Mouse (Mus musculus) liver, postnatal 0 days (tissue): Measurements from ENCODE around the gene Fgf9. TPM values are rescaled to one million over a fixed set of nuclear protein-coding genes. Genes with fewer than 3 reads are reported as not detected.

Experiments used
- ATAC-seq: fragments of 200-750 bp; cut with Nextera tagmentation; 2 replicates; pipeline ENCODE4 v1.8.0; 2017; ENCODE audit warnings: mild to moderate bottlenecking, moderate library complexity
- DNase-seq: peaks from one replicate; pipeline ENCODE4 v3.0.0-alpha.2; 2016
- H3K27ac ChIP-seq: fragments of 300-500 bp; sonication (generic); 2 replicates; pipeline ENCODE4 v1.5.1; 2014; ENCODE audit warnings: antibody characterized with exemption, moderate library complexity, mild to moderate bottlenecking, low read depth
- H3K27me3 ChIP-seq: fragments of 300-500 bp; sonication (generic); 2 replicates; pipeline ENCODE4 v1.6.1; 2014; ENCODE audit warnings: low read length, control low read depth, mixed read lengths; ENCODE audit not compliant: insufficient read depth
- H3K36me3 ChIP-seq: fragments of 300-500 bp; sonication (generic); replicated peaks from 2 replicates; pipeline ENCODE4 v1.6.1; 2014; ENCODE audit warnings: mild to moderate bottlenecking, control low read depth, low read length, moderate library complexity, mixed read lengths; ENCODE audit not compliant: insufficient read depth
- H3K4me1 ChIP-seq: fragments of 300-500 bp; sonication (generic); 2 replicates; pipeline ENCODE4 v1.6.1; 2014; ENCODE audit warnings: antibody characterized with exemption, mild to moderate bottlenecking, control low read depth; ENCODE audit not compliant: insufficient read depth
- H3K4me2 ChIP-seq: fragments of 300-500 bp; sonication (generic); 2 replicates; pipeline ENCODE4 v1.6.1; 2014; ENCODE audit warnings: low read depth, mild to moderate bottlenecking, low read length, moderate library complexity, mixed read lengths
- H3K4me3 ChIP-seq: fragments of 300-500 bp; sonication (generic); 2 replicates; pipeline ENCODE4 v1.5.1; 2014; ENCODE audit warnings: low read depth, low read length
- H3K9ac ChIP-seq: fragments of 300-500 bp; sonication (generic); replicated peaks from 2 replicates; pipeline ENCODE4 v1.6.1; 2014; ENCODE audit warnings: mild to moderate bottlenecking, moderate library complexity
- H3K9me3 ChIP-seq: fragments of 300-500 bp; sonication (generic); 2 replicates; pipeline ENCODE4 v1.6.1; 2016; ENCODE audit warnings: mild to moderate bottlenecking, control low read depth, low read length, mixed read lengths
- CTCF ChIP-seq: sonication (generic); IDR thresholded peaks from 2 replicates; pipeline ENCODE4 v1.5.1; 2016; ENCODE audit warnings: antibody characterized with exemption, low read depth
- EP300 ChIP-seq: IDR thresholded peaks from 2 replicates; pipeline ENCODE4 v1.6.1; 2016; ENCODE audit warnings: antibody characterized with exemption, low read depth, mild to moderate bottlenecking
- WGBS: fragments of 180-500 bp; shearing (Covaris S2); extraction: QIAGEN DNeasy Blood & Tissue Kit; methylation state at CpG from one replicate; pipeline ENCODE4 v1.1.7; 2014; ENCODE audit not compliant: insufficient replicate concordance; 5-methylcytosine and 5-hydroxymethylcytosine counted together
- polyA plus RNA-seq: library from polyadenylated mRNA; unstranded; fragments of >200 nt; fragmentation: Nextera tagmentation; extraction: Ambion mirVana; gene quantifications from 2 replicates; pipeline ENCODE4 v1.2.1, GENCODE M21; 2015

The Fgf9 gene
- polyA plus RNA-seq, 1 experiment from 2014 or later: 0.20 TPM

- no peak overlapping the region for H3K4me3 ChIP-seq
- no peak overlapping the region for H3K9ac ChIP-seq
- 76% methylated on average over 10 of the region's 10 CpGs for WGBS
- no peaks in the 10 kb centered on the region for H3K9me3 ChIP-seq
- DNase-seq: no peak
- H3K4me1 ChIP-seq: no peaks in the 10 kb centered on the region
- no peak overlapping the region for H3K27ac ChIP-seq
- no peak for ATAC-seq
- H3K4me2 ChIP-seq: no peak overlapping the region
- H3K36me3 ChIP-seq: no peaks in the 10 kb centered on the region
- TF ChIP-seq CTCF (no peak), EP300 (no peak)
- H3K27me3 ChIP-seq: no peaks in the 10 kb centered on the region
Measured at GRCm38 (mm10) chr14:58126508-58126907, 56.2 kb downstream of the Fgf9 start.

GRCm38 (mm10) chr14:58139506-58140055 is 69.2 kb downstream of the Fgf9 start:
- H3K4me2 ChIP-seq: no peak overlapping the region
- no peak overlapping the region for H3K9ac ChIP-seq
- no peak for DNase-seq
- no peaks in the 10 kb centered on the region for H3K9me3 ChIP-seq
- 61% methylated on average over 1 of the region's 1 CpGs for WGBS
- H3K27ac ChIP-seq: no peak overlapping the region
- no peak for ATAC-seq
- TF ChIP-seq EP300 (no peak), CTCF (no peak)
- no peaks in the 10 kb centered on the region for H3K4me1 ChIP-seq
- no peaks in the 10 kb centered on the region for H3K36me3 ChIP-seq
- no peak overlapping the region for H3K4me3 ChIP-seq
- no peaks in the 10 kb centered on the region for H3K27me3 ChIP-seq

- ATAC-seq (no peak), DNase-seq (no peak)
- Histone ChIP-seq H3K27me3 (no peaks in the 10 kb centered on the region), H3K4me1 (no peaks in the 10 kb centered on the region; the same call in 1 of the 2 replicates), H3K4me2 (no peak overlapping the region), H3K4me3 (no peak overlapping the region), H3K36me3 (no peaks in the 10 kb centered on the region), H3K9ac (no peak overlapping the region), H3K9me3 (no peaks in the 10 kb centered on the region), H3K27ac (no peak overlapping the region)
- 69% methylated on average over 23 of the region's 23 CpGs for WGBS
- TF ChIP-seq EP300: no peak
- no peak for TF ChIP-seq CTCF
Measured at GRCm38 (mm10) chr14:58149637-58150470, 79.5 kb downstream of the Fgf9 start.

- 86% methylated on average over 13 of the region's 13 CpGs for WGBS
- DNase-seq: no peak
Measured at GRCm38 (mm10) chr14:58150471-58150855, 80.1 kb downstream of the Fgf9 start.

GRCm38 (mm10) chr14:58152110-58152509 is 81.8 kb downstream of the Fgf9 start:
- Histone ChIP-seq H3K9ac (no peak overlapping the region), H3K36me3 (no peaks in the 10 kb centered on the region), H3K9me3 (no peaks in the 10 kb centered on the region), H3K27me3 (no peaks in the 10 kb centered on the region), H3K27ac (no peak overlapping the region), H3K4me1 (no peaks in the 10 kb centered on the region; the same call in 1 of the 2 replicates), H3K4me3 (no peak overlapping the region), H3K4me2 (no peak overlapping the region)
- DNase-seq (no peak), ATAC-seq (no peak)
- TF ChIP-seq CTCF (no peak), EP300 (no peak)
- WGBS: 50% methylated on average over 1 of the region's 1 CpGs

More at GRCm38 (mm10) chr14:58150471-58150855, 80.1 kb downstream of the Fgf9 start:
- Histone ChIP-seq H3K36me3 (no peaks in the 10 kb centered on the region), H3K27ac (no peak overlapping the region), H3K4me1 (no peaks in the 10 kb centered on the region; the same call in 1 of the 2 replicates), H3K4me3 (no peak overlapping the region), H3K9ac (no peak overlapping the region), H3K27me3 (no peaks in the 10 kb centered on the region), H3K4me2 (no peak overlapping the region), H3K9me3 (no peaks in the 10 kb centered on the region)
- ATAC-seq: no peak
- TF ChIP-seq CTCF (no peak), EP300 (no peak)

GRCm38 (mm10) chr14:58153470-58154416 is 83.4 kb downstream of the Fgf9 start:
- peak; percentile 24 for DNase-seq
- 59% methylated on average over 15 of the region's 15 CpGs for WGBS
- Histone ChIP-seq H3K4me3 (no peak overlapping the region), H3K4me1 (no peaks in the 10 kb centered on the region; the same call in 1 of the 2 replicates), H3K36me3 (no peaks in the 10 kb centered on the region), H3K27ac (no peak overlapping the region), H3K9ac (no peak overlapping the region), H3K4me2 (0 out of 2 replicates have a peak overlapping the region, but pooled peaks have one; percentile 6), H3K27me3 (no peaks in the 10 kb centered on the region), H3K9me3 (no peaks in the 10 kb centered on the region)
- TF ChIP-seq CTCF: no peak
- TF ChIP-seq EP300: no peak
- ATAC-seq: peak; percentile 79
